Mouse (Mus musculus): Measurements from ENCODE around the gene Senp1.

The Senp1 gene

GRCm38 (mm10) chr15:98093121-98094011, at the start of gene Senp1:
Gene Senp1, minus strand, starts transcription at chr15:98093744.
- in situ Hi-C loops (cut with MboI, MseI): loop anchor here (5.0 kb wide), 1 partner anchor 59 kb away; no protein-coding TSS in a partner anchor

GRCm38 (mm10) chr15:98142515-98142914, 49.0 kb upstream of the Senp1 start:
- in situ Hi-C loops (cut with MboI, MseI): no loop called here

- in situ Hi-C loops (cut with MboI, MseI): no loop called here
Observed at GRCm38 (mm10) chr15:98140809-98141208, 47.3 kb upstream of the Senp1 start.

DNA sequence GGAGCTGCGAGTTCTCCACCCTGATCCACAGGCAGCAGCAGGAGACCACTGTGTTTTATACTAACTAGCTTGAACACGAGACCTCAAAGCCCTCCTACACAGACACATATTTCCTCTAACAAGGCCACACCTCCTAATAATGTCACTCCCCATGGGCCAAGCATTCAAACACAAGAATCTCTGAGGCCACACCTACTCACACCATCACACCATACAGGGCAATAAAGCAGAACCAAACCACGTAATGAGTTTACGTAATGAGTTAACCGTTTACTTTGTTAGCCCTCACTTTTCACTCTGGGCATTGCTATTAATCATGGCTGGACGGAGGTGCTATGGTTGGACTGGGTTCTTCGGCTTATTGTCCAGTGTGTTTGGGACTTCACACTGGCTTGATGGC, 46.2 kb upstream of the Senp1 start:
- in situ Hi-C loops (cut with MboI, MseI): no loop called here

- in situ Hi-C loops (cut with MboI, MseI): no loop called here
Observed at GRCm38 (mm10) chr15:98136871-98137270, 43.3 kb upstream of the Senp1 start.

- in situ Hi-C loops (cut with MboI, MseI): no loop called here
Observed at GRCm38 (mm10) chr15:98135671-98136070, 42.1 kb upstream of the Senp1 start.

- in situ Hi-C loops (cut with MboI, MseI): no loop called here
Observed at GRCm38 (mm10) chr15:98134666-98135065, 41.1 kb upstream of the Senp1 start.

DNA sequence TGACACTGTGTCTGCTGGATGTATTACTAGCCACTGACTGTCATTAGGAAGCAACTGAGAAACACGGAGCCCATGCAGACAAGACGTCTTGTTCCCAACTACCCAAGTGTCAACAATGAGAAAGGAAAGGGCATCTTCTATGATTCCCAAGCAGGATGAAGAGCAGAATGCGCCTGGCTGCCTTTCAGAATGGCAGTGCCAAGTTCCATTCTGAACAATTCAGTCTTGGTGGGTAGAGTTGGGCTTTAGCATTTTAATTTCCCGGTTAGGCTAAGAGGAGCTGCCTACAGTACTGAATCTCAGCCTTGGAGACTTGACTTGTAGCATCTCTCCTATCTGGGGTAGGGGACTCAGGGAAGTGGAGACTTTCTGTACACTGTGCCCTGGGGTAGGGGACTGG, 40.5 kb upstream of the Senp1 start:
- in situ Hi-C loops (cut with MboI, MseI): no loop called here

- in situ Hi-C loops (cut with MboI, MseI): no loop called here
Observed at GRCm38 (mm10) chr15:98133471-98133870, 39.9 kb upstream of the Senp1 start.

GRCm38 (mm10) chr15:98131942-98132655, 38.6 kb upstream of the Senp1 start:
- in situ Hi-C loops (cut with MboI, MseI): no loop called here

GRCm38 (mm10) chr15:98131451-98131850, 37.9 kb upstream of the Senp1 start:
- in situ Hi-C loops (cut with MboI, MseI): no loop called here

GRCm38 (mm10) chr15:98131001-98131400, 37.5 kb upstream of the Senp1 start:
- in situ Hi-C loops (cut with MboI, MseI): no loop called here

- in situ Hi-C loops (cut with MboI, MseI): no loop called here
Observed at GRCm38 (mm10) chr15:98120831-98121230, 27.3 kb upstream of the Senp1 start.

DNA sequence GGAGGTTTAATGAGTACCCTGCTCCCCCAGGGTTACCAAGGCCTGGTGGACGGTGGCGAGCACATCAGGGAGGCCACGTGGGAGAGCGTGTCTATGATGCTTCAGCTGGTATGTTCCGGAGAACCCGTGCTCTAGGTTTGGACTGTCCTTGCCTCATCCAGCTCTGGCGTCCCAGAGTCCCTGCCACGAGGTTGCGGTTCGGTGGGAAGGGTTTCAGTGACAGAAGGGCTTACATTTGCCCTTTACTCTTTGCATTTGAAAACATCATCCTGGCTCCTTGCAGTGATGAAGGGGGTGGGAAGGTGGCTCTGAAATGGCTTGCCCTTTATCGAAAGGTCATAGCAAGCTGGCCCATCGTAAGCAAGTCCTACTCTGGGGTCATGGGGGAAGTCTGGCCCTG, 25.8 kb upstream of the Senp1 start:
- in situ Hi-C loops (cut with MboI, MseI): no loop called here

- in situ Hi-C loops (cut with MboI, MseI): no loop called here
Observed at GRCm38 (mm10) chr15:98116287-98116686, 22.7 kb upstream of the Senp1 start.

- in situ Hi-C loops (cut with MboI, MseI): no loop called here
Observed at GRCm38 (mm10) chr15:98115779-98116163, 22.2 kb upstream of the Senp1 start.

DNA sequence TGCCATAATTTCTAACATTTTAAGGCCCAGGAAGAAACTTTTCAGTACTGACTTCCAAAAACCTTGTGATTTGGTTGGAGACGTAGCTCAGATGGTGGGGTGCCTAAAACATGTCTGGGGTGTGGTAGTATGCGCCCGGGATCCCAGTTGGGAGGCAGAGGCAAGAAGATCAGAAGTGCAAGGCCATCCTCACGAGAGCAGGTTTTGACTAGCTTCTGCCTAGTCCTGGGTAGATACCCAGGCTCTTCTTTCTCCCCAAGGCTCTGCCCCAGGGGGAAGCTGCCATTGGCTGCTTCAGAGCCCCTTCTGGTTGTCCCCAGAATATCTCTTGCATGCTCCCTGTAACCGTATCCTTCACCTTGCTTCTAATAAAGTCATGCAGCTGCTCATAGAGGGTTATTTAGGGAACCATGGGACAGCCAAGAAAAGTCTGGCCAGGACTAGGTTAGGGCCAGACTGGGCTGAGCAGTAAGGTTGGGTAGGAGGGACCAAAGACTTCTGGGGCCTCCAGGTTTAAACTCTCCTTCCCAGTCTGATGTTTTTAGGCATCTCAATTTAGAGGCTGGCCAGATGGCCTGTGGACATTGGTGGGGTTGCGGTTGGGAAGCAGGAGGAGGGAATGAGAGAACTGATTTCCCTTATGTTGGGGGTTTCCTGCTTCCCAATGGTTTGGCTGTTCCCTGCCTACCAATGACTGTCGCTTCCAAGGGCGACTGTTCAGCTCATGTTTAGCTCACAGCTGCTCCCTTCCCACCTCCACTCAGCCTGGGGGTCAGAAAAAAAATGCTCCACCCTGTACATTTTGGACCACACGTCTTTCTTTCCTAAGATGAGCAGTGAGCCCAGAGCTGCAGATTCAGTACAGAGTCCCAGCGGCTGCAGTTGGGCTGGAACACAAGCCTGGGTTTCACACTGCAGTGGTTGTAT, 21.6 kb upstream of the Senp1 start:
- in situ Hi-C loops (cut with MboI, MseI): no loop called here

GRCm38 (mm10) chr15:98114098-98114851, 20.7 kb upstream of the Senp1 start:
- in situ Hi-C loops (cut with MboI, MseI): no loop called here

DNA sequence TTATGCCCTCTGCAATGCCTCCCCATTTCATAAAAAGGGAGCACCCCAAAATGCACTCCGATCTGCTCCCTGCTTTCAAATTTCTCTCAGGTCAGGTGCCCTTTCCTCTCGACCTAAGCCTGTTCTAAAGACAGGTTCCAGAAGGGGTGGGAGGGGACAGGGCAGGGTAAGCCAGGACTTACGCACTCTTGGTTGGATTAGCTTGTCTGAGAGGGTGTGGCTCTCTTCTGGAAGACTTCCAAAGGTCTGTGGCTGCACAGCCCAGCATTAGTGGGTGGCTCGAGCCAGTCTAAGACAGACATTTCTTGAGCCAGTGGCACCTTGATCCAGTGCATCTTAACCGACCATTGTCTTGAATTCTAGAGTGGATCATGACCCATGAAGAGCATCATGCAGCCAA, 18.2 kb upstream of the Senp1 start:
- in situ Hi-C loops (cut with MboI, MseI): no loop called here

- in situ Hi-C loops (cut with MboI, MseI): no loop called here
Observed at GRCm38 (mm10) chr15:98108297-98109152, 15.0 kb upstream of the Senp1 start.

Measured in T-helper 2 cell (primary cell).